Mouse (Mus musculus) ovary, postnatal 14 days (tissue): Measurements from ENCODE around the gene Mup14.
"Not testable (repeated sequence)": the region's sequence is repeated elsewhere in the genome, so short reads cannot be mapped to it uniquely, and the experiment has no call there.

ENCODE experiments used
- DNase-seq: peaks from one replicate; pipeline ENCODE4 v3.0.0; 2022; ENCODE audit warnings: low spot score

Gene Mup14

GRCm38 (mm10) chr4:61303900-61304299 lies at the start of gene Mup14:
Gene Mup14, minus strand, starts transcription at chr4:61304000.
- DNase-seq: not testable (repeated sequence)

- DNase-seq: not testable (repeated sequence)
Observed at GRCm38 (mm10) chr4:61338108-61338507, 34.3 kb upstream of the Mup14 start.
